Mouse (Mus musculus) neural tube, embryonic 14.5 days (tissue): ENCODE measurements around the gene Aebp2. TPM values are rescaled to one million over a fixed set of nuclear protein-coding genes. Genes with fewer than 3 reads are reported as not detected.
A peak's percentile ranks its signal among the peaks of the same experiment; 100 is the strongest.

Experiments
- ATAC-seq: fragments of 200-750 bp; cut with Nextera tagmentation; 2 replicates; pipeline ENCODE4 v1.8.0; 2017; ENCODE audit warnings: low read depth, mild to moderate bottlenecking, moderate TSS enrichment, moderate library complexity
- H3K27ac ChIP-seq: fragments of 300-500 bp; sonication (generic); 2 replicates; pipeline ENCODE4 v1.5.1; 2014; ENCODE audit warnings: low read depth, mild to moderate bottlenecking, control low read depth, low read length, moderate library complexity, mixed read lengths
- H3K27me3 ChIP-seq: fragments of 300-500 bp; sonication (generic); 2 replicates; pipeline ENCODE4 v1.6.1; 2014; ENCODE audit warnings: low read length; ENCODE audit not compliant: control insufficient read depth, insufficient read depth
- H3K36me3 ChIP-seq: fragments of 300-500 bp; sonication (generic); 2 replicates; pipeline ENCODE4 v1.6.1; 2014; ENCODE audit warnings: low read length, mixed read lengths; ENCODE audit not compliant: control insufficient read depth, insufficient read depth
- H3K4me1 ChIP-seq: fragments of 300-500 bp; sonication (generic); 2 replicates; pipeline ENCODE4 v1.6.1; 2014; ENCODE audit warnings: low read length; ENCODE audit not compliant: control insufficient read depth, insufficient read depth
- H3K4me2 ChIP-seq: fragments of 300-500 bp; sonication (generic); 2 replicates; pipeline ENCODE4 v1.6.1; 2014; ENCODE audit warnings: mild to moderate bottlenecking, low read depth, low read length, control low read depth
- H3K4me3 ChIP-seq: fragments of 300-500 bp; sonication (generic); 2 replicates; pipeline ENCODE4 v1.5.1; 2014; ENCODE audit warnings: low read depth, low read length, control low read depth, mixed read lengths
- H3K9ac ChIP-seq: fragments of 300-500 bp; sonication (generic); replicated peaks from 2 replicates; pipeline ENCODE4 v1.6.1; 2014; ENCODE audit warnings: low read depth, mild to moderate bottlenecking, control low read depth, low read length, mixed read lengths
- H3K9me3 ChIP-seq: fragments of 300-500 bp; sonication (generic); 2 replicates; pipeline ENCODE4 v1.6.1; 2016; ENCODE audit warnings: low read length; ENCODE audit not compliant: control insufficient read depth
- WGBS: fragments of 180-500 bp; shearing (Covaris S2); extraction: QIAGEN DNeasy Blood & Tissue Kit; methylation state at CpG from one replicate; pipeline ENCODE4 v1.1.7; 2014; 5-methylcytosine and 5-hydroxymethylcytosine counted together
- polyA plus RNA-seq: library from polyadenylated mRNA; unstranded; fragments of >200 nt; fragmentation: Nextera tagmentation; extraction: Ambion mirVana; gene quantifications from 2 replicates; pipeline ENCODE4 v1.2.1, GENCODE M21; 2014

The Aebp2 gene
- polyA plus RNA-seq, 1 experiment from 2014 or later: 12.2 TPM

- H3K4me1 ChIP-seq: peaks cover 7% of the 10 kb centered on the region
- 88% methylated on average over 6 of the region's 6 CpGs for WGBS
- no peak overlapping the region for H3K4me2 ChIP-seq
Observed at GRCm38 (mm10) chr6:140692160-140692559, 69.7 kb downstream of the Aebp2 start.

GRCm38 (mm10) chr6:140696192-140696879 lies 73.9 kb downstream of the Aebp2 start:
- 18% methylated on average over 12 of the region's 12 CpGs for WGBS
- H3K27ac ChIP-seq: peak overlapping the region; percentile 17; the same call in 1 of the 2 replicates
- no peaks in the 10 kb centered on the region for H3K9me3 ChIP-seq
- no peak overlapping the region for H3K9ac ChIP-seq
- peak overlapping the region; percentile 11; the same call in 1 of the 2 replicates for H3K4me2 ChIP-seq
- H3K4me3 ChIP-seq: no peak overlapping the region
- H3K4me1 ChIP-seq: peaks cover 7% of the 10 kb centered on the region
- no peaks in the 10 kb centered on the region for H3K36me3 ChIP-seq
- peak; percentile 64 for ATAC-seq
- H3K27me3 ChIP-seq: no peaks in the 10 kb centered on the region

More at GRCm38 (mm10) chr6:140692160-140692559, 69.7 kb downstream of the Aebp2 start:
- Histone ChIP-seq H3K36me3 (no peaks in the 10 kb centered on the region), H3K9ac (no peak overlapping the region), H3K4me3 (no peak overlapping the region), H3K9me3 (no peaks in the 10 kb centered on the region), H3K27me3 (no peaks in the 10 kb centered on the region), H3K27ac (no peak overlapping the region)
- no peak for ATAC-seq

- WGBS: 67% methylated on average over 11 of the region's 11 CpGs
- Histone ChIP-seq H3K27ac (no peak overlapping the region), H3K4me1 (peaks cover 7% of the 10 kb centered on the region), H3K36me3 (no peaks in the 10 kb centered on the region), H3K4me2 (no peak overlapping the region), H3K27me3 (no peaks in the 10 kb centered on the region), H3K9ac (no peak overlapping the region), H3K9me3 (no peaks in the 10 kb centered on the region), H3K4me3 (no peak overlapping the region)
- no peak for ATAC-seq
Observed at GRCm38 (mm10) chr6:140697994-140698393, 75.5 kb downstream of the Aebp2 start.

GRCm38 (mm10) chr6:140698596-140698995 lies 76.1 kb downstream of the Aebp2 start:
- Histone ChIP-seq H3K4me2 (no peak overlapping the region), H3K9me3 (no peaks in the 10 kb centered on the region), H3K27ac (no peak overlapping the region), H3K9ac (no peak overlapping the region), H3K27me3 (no peaks in the 10 kb centered on the region), H3K36me3 (no peaks in the 10 kb centered on the region), H3K4me1 (peaks cover 7% of the 10 kb centered on the region), H3K4me3 (no peak overlapping the region)
- no peak for ATAC-seq
- 89% methylated on average over 1 of the region's 1 CpGs for WGBS

GRCm38 (mm10) chr6:140701259-140701658 lies 78.8 kb downstream of the Aebp2 start:
- 69% methylated on average over 6 of the region's 6 CpGs for WGBS
- H3K9ac ChIP-seq: no peak overlapping the region
- H3K27me3 ChIP-seq: no peaks in the 10 kb centered on the region
- no peak overlapping the region for H3K4me2 ChIP-seq
- no peak overlapping the region for H3K4me3 ChIP-seq
- no peak overlapping the region for H3K27ac ChIP-seq
- no peaks in the 10 kb centered on the region for H3K36me3 ChIP-seq
- no peak for ATAC-seq
- no peaks in the 10 kb centered on the region for H3K9me3 ChIP-seq
- peaks cover 1% of the 10 kb centered on the region; the same call in 1 of the 2 replicates for H3K4me1 ChIP-seq

GRCm38 (mm10) chr6:140705132-140705531 lies 82.7 kb downstream of the Aebp2 start:
- H3K4me3 ChIP-seq: no peak overlapping the region
- no peaks in the 10 kb centered on the region for H3K4me1 ChIP-seq
- 82% methylated on average over 10 of the region's 10 CpGs for WGBS
- ATAC-seq: no peak
- no peak overlapping the region for H3K9ac ChIP-seq
- H3K9me3 ChIP-seq: no peaks in the 10 kb centered on the region
- no peak overlapping the region for H3K4me2 ChIP-seq
- H3K27me3 ChIP-seq: no peaks in the 10 kb centered on the region
- H3K36me3 ChIP-seq: no peaks in the 10 kb centered on the region
- H3K27ac ChIP-seq: no peak overlapping the region

- Histone ChIP-seq H3K9me3 (no peaks in the 10 kb centered on the region), H3K27ac (no peak overlapping the region), H3K27me3 (no peaks in the 10 kb centered on the region), H3K4me3 (no peak overlapping the region), H3K9ac (no peak overlapping the region), H3K4me1 (no peaks in the 10 kb centered on the region), H3K36me3 (no peaks in the 10 kb centered on the region), H3K4me2 (no peak overlapping the region)
- no peak for ATAC-seq
- WGBS: 90% methylated on average over 5 of the region's 5 CpGs
Observed at GRCm38 (mm10) chr6:140706056-140706455, 83.6 kb downstream of the Aebp2 start.

GRCm38 (mm10) chr6:140708059-140708458 lies 85.6 kb downstream of the Aebp2 start:
- no peaks in the 10 kb centered on the region for H3K36me3 ChIP-seq
- no peak overlapping the region for H3K27ac ChIP-seq
- H3K4me2 ChIP-seq: no peak overlapping the region
- H3K4me1 ChIP-seq: no peaks in the 10 kb centered on the region
- no peaks in the 10 kb centered on the region for H3K9me3 ChIP-seq
- no peaks in the 10 kb centered on the region for H3K27me3 ChIP-seq
- H3K4me3 ChIP-seq: no peak overlapping the region
- WGBS: 81% methylated on average over 10 of the region's 10 CpGs
- no peak overlapping the region for H3K9ac ChIP-seq
- no peak for ATAC-seq

GRCm38 (mm10) chr6:140709415-140710107 lies 87.1 kb downstream of the Aebp2 start:
- Histone ChIP-seq H3K9ac (no peak overlapping the region), H3K9me3 (no peaks in the 10 kb centered on the region), H3K4me1 (no peaks in the 10 kb centered on the region), H3K36me3 (no peaks in the 10 kb centered on the region), H3K27ac (no peak overlapping the region), H3K27me3 (no peaks in the 10 kb centered on the region), H3K4me3 (no peak overlapping the region), H3K4me2 (no peak overlapping the region)
- 75% methylated on average over 6 of the region's 6 CpGs for WGBS
- ATAC-seq: no peak
